8 mouse cellular contexts compared by ENCODE assay signal in the genomic region with DNA sequence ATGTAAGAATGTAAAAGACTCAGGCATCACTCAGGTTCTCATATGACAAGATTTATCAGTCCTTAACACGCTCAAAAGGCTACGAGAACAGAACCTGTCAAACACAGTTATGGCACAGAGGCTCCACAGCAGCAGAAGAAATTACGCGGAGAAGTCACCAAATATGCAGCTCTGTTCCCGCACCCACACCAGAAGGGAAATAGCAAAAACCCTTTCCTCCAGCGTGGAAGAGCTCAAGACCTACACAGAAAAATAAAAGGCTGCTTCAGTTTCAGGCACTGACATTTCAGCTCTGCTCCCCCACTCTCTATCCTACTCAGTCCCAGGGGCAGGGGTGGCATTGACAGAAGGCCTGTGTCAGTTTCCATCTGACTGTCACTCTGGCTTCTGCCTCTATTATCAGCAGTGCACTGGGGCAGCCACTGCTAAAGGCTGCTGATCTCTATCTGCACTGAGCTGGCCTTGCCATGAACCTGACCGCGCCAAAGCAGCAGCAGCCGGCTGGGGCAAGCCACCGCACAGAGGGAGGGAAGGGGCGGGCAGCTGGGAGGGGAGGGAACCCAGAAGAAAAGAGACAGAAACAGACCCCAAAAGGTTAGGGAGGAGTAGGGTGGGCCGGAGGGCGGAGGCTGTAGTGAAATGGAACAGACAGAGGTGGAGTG.
DNase-seq lines count a peak whose midpoint lies in the region; ATAC-seq lines count a peak whose summit lies in the region.

No protein-coding gene starts in this region.

- no peaks in the 10 kb centered on the region for H3K27me3 ChIP-seq in lung, embryonic 15.5 days
- H3K27me3 ChIP-seq in embryonic facial prominence, embryonic 15.5 days: no peaks in the 10 kb centered on the region
- H3K27me3 ChIP-seq in midbrain, embryonic 10.5 days (ENCODE audit: low read depth, poor library complexity, severe bottlenecking): no peaks in the 10 kb centered on the region

- H3K4me1 ChIP-seq in lung, embryonic 15.5 days: peaks cover 3% of the 10 kb centered on the region; the same call in 1 of the 2 replicates
- 0 out of 2 replicates have a peak, but pooled peaks cover 4% of the 10 kb centered on the region for H3K4me1 ChIP-seq in embryonic facial prominence, embryonic 15.5 days
- H3K4me1 ChIP-seq in midbrain, embryonic 10.5 days: peaks cover 52% of the 10 kb centered on the region

- peak overlapping the region; percentile 24; the same call in 1 of the 2 replicates for H3K4me2 ChIP-seq in lung, embryonic 15.5 days
- peak overlapping the region; percentile 24; the same call in 1 of the 2 replicates for H3K4me2 ChIP-seq in embryonic facial prominence, embryonic 15.5 days (replicated peaks)

- no peaks in the 10 kb centered on the region for H3K9me3 ChIP-seq in lung, embryonic 15.5 days
- no peaks in the 10 kb centered on the region for H3K9me3 ChIP-seq in embryonic facial prominence, embryonic 15.5 days (replicated peaks)
- H3K9me3 ChIP-seq in midbrain, embryonic 10.5 days (replicated peaks): no peaks in the 10 kb centered on the region

- no peak overlapping the region for H3K9ac ChIP-seq in lung, embryonic 15.5 days
- H3K9ac ChIP-seq in embryonic facial prominence, embryonic 15.5 days: no peak overlapping the region

- H3K4me3 ChIP-seq in lung, embryonic 15.5 days: no peak overlapping the region
- H3K4me3 ChIP-seq in embryonic facial prominence, embryonic 15.5 days (replicated peaks): no peak overlapping the region
- peak overlapping the region; percentile 36 for H3K4me3 ChIP-seq in midbrain, embryonic 10.5 days

- intact Hi-C loops in gastrocnemius, postnatal 36 days (cut with DNase I): no loop called here

- peak; percentile 65 for ATAC-seq in lung, embryonic 15.5 days (ENCODE audit: borderline replicate concordance, extremely low read depth, low FRiP score, low TSS enrichment)
- no peak for ATAC-seq in embryonic facial prominence, embryonic 15.5 days (ENCODE audit: insufficient number of reproducible peaks, low FRiP score, low TSS enrichment, low read depth)

- no peaks in the 10 kb centered on the region for H3K36me3 ChIP-seq in lung, embryonic 15.5 days
- H3K36me3 ChIP-seq in embryonic facial prominence, embryonic 15.5 days: no peaks in the 10 kb centered on the region
- H3K36me3 ChIP-seq in midbrain, embryonic 10.5 days: no peaks in the 10 kb centered on the region

- 17% methylated on average over 13 of the region's 13 CpGs for WGBS in lung, embryonic 15.5 days
- WGBS in embryonic facial prominence, embryonic 15.5 days: 27% methylated on average over 13 of the region's 13 CpGs
- 21% methylated on average over 13 of the region's 13 CpGs for WGBS in midbrain, embryonic 10.5 days

- DNase-seq in lung, postnatal 14 days: no peak
- peak; percentile 5 for DNase-seq in kidney, adult 9 months
- peak; percentile 92 for DNase-seq in midbrain, embryonic 10.5 days (ENCODE audit: low spot score)
- no peak for DNase-seq in spleen, postnatal 14 days (ENCODE audit: low spot score in 2 of 2)
- DNase-seq in thymus, postnatal 25 days: no peak
- DNase-seq in gastrocnemius, postnatal 36 days: no peak

- H3K27ac ChIP-seq in lung, embryonic 15.5 days: no peak overlapping the region
- H3K27ac ChIP-seq in embryonic facial prominence, embryonic 15.5 days (replicated peaks): no peak overlapping the region
- H3K27ac ChIP-seq in midbrain, embryonic 10.5 days (replicated peaks): peak overlapping the region; percentile 86

Comparison
In these comparisons a context has a peak if more than half of its experiments do, and no peak if none do; other contexts are left out.
1. DNase-seq: peak in kidney, adult 9 months (single experiment) and midbrain, embryonic 10.5 days (single experiment); none in lung, postnatal 14 days (single experiment), spleen, postnatal 14 days (0 of 2), thymus, postnatal 25 days (single experiment) and gastrocnemius, postnatal 36 days (0 of 2).